18 mouse cellular contexts compared by ENCODE assay signal in genomic region chr9:103332663-103333062, GRCm38 (mm10). TPM values are rescaled to one million over a fixed set of nuclear protein-coding genes. Genes with fewer than 3 reads are reported as not detected.
"Had no signal": no experiment of that assay in that cellular context is flagged by ENCODE, and none has a peak within 500 bp of the region (broad histone marks: within the 10 kb centered on the region; RNA-seq: fewer than 3 reads in every experiment).

No protein-coding gene starts in this region.

- H3K9me3 ChIP-seq: lung, embryonic 15.5 days; megakaryocyte, embryonic 14.5 days; midbrain, embryonic 13.5 days; midbrain, embryonic 15.5 days; neural tube, embryonic 12.5 days; stomach, embryonic 15.5 days had no signal

- H3K27ac ChIP-seq: lung, embryonic 15.5 days; macrophage; midbrain, embryonic 13.5 days; midbrain, embryonic 15.5 days; neural tube, embryonic 12.5 days; stomach, embryonic 15.5 days; stomach, postnatal 0 days had no signal

- H3K9ac ChIP-seq: liver, postnatal 0 days; lung, embryonic 15.5 days; midbrain, embryonic 13.5 days; midbrain, embryonic 15.5 days; neural tube, embryonic 12.5 days; stomach, embryonic 15.5 days had no signal

- H3K4me1 ChIP-seq: lung, embryonic 15.5 days; midbrain, embryonic 13.5 days; midbrain, embryonic 15.5 days; neural tube, embryonic 12.5 days; stomach, embryonic 15.5 days had no signal

- H3K4me3 ChIP-seq: lung, embryonic 15.5 days; megakaryocyte, embryonic 14.5 days; midbrain, embryonic 13.5 days; midbrain, embryonic 15.5 days; neural tube, embryonic 12.5 days; stomach, embryonic 15.5 days had no signal

- H3K27me3 ChIP-seq: lung, embryonic 15.5 days; megakaryocyte, embryonic 14.5 days; midbrain, embryonic 13.5 days; midbrain, embryonic 15.5 days; neural tube, embryonic 12.5 days; stomach, embryonic 15.5 days had no signal

- H3K4me2 ChIP-seq: lung, embryonic 15.5 days; midbrain, embryonic 11.5 days; midbrain, embryonic 13.5 days; midbrain, embryonic 15.5 days; neural tube, embryonic 12.5 days; stomach, embryonic 15.5 days had no signal

- ATAC-seq: liver, postnatal 0 days; lung, postnatal 0 days; midbrain, embryonic 13.5 days; midbrain, embryonic 15.5 days had no signal

- DNase-seq: liver, postnatal 0 days; lung, adult 2 months; lung, postnatal 14 days; lung, postnatal 36 days; right cerebral cortex, postnatal 14 days; thymus, adult 2 months; thymus, postnatal 25 days had no signal

RNA-seq across cellular contexts. Expression of gene 1300017J02Rik, which starts 27.8 kb away (rescaled TPM):
- total RNA-seq: monocyte, adult 5-6 weeks had no signal
- polyA plus RNA-seq: macrophage had no signal
